Mouse (Mus musculus) NIH3T3 (cell line): ENCODE data around the gene Slc24a4.

Source experiments
- DNase-seq: peaks from one replicate; pipeline ENCODE4 v3.0.0-alpha.2; 2012; ENCODE audit warnings: low read depth

The Slc24a4 gene

DNA sequence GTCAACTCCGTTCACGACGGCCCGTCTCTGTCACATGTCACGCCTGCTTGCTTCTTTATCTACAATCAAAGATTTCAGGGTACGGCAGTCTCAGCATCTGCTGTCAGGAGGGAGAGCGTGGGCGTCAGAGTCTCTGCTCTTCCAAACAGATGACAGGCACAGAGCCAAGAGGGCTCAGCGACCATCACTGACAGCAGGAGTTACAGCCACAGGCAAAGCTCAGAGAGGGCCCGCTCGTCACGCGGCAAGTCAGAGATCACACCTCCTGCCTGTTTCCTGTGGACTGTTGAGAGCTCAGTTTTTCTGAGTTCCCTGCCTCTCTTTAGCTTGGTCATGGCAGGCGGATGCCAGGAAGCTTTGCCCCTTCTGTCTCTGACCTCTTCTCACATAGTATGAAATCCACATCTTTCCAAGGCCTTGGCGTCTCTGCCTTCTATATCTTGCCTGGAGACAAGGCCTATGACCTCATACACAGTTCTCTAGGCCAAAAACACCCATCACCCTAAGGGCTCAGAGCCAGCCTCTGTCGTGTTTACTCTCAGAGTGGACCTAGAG lies 180.0 kb downstream of the Slc24a4 start:
- DNase-seq = peak; percentile 35

DNA sequence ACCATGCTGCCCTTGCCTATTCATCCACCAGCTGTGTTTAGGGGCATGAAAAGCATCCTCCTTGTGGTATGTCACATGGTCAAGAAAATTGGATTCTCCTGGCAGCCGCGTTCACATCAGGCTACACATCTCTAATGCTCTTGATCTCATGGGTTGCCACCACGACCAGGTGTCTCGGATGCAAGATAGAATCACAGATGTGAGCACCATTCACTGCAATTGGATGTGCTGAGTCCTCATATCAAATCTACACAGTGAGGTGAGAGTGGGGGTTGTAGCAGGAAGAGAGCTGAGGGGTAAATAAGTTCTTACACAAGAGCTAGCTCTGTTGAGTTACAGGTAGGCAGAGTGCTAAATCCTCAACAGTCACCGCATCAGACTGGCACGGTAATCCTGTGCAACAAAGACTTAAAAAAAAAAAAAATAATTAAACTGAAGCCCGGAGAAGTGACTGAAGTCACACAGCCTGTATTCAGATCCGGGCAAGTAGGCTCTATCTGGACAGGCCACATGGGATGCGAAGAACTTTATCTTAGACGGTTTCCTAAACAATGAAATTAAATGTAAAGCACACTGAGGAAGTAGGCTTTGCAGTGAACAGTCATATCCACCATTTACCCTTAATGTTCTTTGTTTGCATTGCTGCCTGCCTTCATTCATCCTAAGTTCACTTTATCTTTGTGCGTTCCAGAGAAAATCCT lies 180.7 kb downstream of the Slc24a4 start:
- DNase-seq = no peak

DNA sequence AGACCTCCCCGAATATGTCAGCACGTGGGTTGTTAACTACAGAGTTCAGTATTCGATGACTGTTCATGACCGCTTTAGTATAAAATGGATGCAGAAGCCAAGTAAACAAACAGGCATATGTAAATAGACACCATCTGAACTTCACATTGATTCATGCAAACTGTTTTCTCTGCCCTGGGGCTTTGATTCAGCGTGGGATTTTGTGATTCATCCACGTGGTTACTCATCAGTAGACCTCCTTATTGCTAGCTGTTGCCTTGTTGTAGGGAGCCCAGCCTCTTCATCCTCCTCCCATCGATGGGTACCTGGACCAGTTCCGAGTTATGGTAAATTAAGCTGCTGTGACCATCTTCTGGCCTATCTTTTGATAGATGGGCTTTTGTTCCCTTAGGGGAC lies 181.3 kb downstream of the Slc24a4 start:
- DNase-seq = peak; percentile 42

DNA sequence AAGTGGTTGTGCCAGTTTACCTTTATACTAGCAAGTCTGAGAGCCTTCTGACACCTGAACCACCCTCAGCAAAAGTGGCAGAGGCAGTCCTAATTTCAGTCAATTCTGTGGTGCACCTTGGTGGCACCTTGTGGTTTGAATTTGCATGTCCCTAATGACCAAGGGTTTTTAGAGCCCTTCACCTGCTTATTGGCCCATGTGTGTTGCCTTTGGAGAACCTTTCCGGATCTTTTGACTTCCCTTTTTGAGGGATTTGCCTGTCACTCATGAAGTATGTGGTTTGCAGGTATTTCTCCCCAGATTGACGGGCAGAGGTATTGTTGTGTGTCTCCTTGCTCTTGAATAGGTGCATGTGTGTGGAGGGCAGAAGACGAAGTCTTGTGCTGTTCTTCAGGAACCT lies 181.7 kb downstream of the Slc24a4 start:
- DNase-seq = no peak

DNA sequence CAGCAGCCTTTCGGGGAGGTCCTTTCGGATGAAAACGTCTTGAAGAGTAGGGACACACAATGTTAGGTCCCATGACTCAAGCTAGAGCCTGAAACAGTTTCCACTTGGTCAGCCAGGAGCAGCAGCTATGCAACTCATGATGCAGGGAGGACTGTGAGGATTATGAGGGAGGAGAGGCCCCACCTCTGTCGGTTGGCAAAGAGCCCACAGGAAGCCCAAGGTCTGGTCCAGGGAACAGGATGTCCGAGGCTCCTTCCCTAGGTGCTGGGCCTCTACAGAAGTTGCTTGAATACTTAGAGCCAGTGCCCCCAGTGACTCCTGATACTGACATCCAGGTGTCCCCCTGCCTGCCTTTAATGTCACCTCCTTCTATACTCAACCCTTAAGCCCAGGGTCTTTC lies 182.9 kb downstream of the Slc24a4 start:
- DNase-seq = no peak
